Mouse (Mus musculus) kidney, adult 2 months (tissue): ENCODE measurements around the gene C9. TPM values are rescaled to one million over a fixed set of nuclear protein-coding genes. Genes with fewer than 3 reads are reported as not detected.

ENCODE experiments used
- DNase-seq: peaks from one replicate; pipeline ENCODE4 v3.0.0; 2021
- H3K27ac ChIP-seq: fragments of 200-500 bp; 2 replicates; pipeline ENCODE4 v1.5.1; 2012; ENCODE audit warnings: low read depth, low read length, control low read depth, inconsistent platforms; ENCODE audit not compliant: insufficient read depth
- H3K27me3 ChIP-seq: fragments of 200-500 bp; replicated peaks from 2 replicates; pipeline ENCODE4 v1.6.1; 2012; ENCODE audit warnings: mild to moderate bottlenecking, moderate library complexity, low read length, inconsistent platforms; ENCODE audit not compliant: control insufficient read depth, insufficient read depth
- H3K36me3 ChIP-seq: fragments of 200-500 bp; 2 replicates; pipeline ENCODE4 v1.6.1; 2012; ENCODE audit warnings: mild to moderate bottlenecking, moderate library complexity, low read length, inconsistent platforms; ENCODE audit not compliant: control insufficient read depth, insufficient read depth
- H3K4me1 ChIP-seq: fragments of 200-500 bp; 2 replicates; pipeline ENCODE4 v1.6.1; 2011; ENCODE audit warnings: low read length; ENCODE audit not compliant: control insufficient read depth, insufficient read depth
- H3K4me3 ChIP-seq: fragments of 200-500 bp; 2 replicates; pipeline ENCODE4 v1.5.1; 2011; ENCODE audit warnings: mild to moderate bottlenecking, low read depth, low read length, control low read depth; ENCODE audit not compliant: insufficient read depth
- CTCF ChIP-seq: fragments of 200-500 bp; conservative IDR thresholded peaks from 2 replicates; pipeline ENCODE4 v1.5.1; 2011; ENCODE audit warnings: low read depth, mild to moderate bottlenecking, control low read depth, low read length, moderate library complexity, mixed read lengths; ENCODE audit not compliant: insufficient read depth, insufficient read length
- POLR2A ChIP-seq: fragments of 200-500 bp; IDR thresholded peaks from one replicate; pipeline ENCODE4 v1.6.1; 2011; ENCODE audit warnings: low read depth, low read length, control low read depth
- WGBS: fragments of 180-500 bp; shearing (Covaris S2); methylation state at CpG from one replicate; pipeline ENCODE4 v1.1.7; 2018; 5-methylcytosine and 5-hydroxymethylcytosine counted together
- polyA plus RNA-seq: library from polyadenylated mRNA; depleted of rRNA; stranded (reverse); fragments of >200 nt; gene quantifications from 2 replicates; pipeline ENCODE4 v1.2.3, GENCODE M21; 2012

The C9 gene
- polyA plus RNA-seq, 1 experiment = not detected

GRCm38 (mm10) chr15:6517525-6517924 is 72.4 kb downstream of the C9 start:
- H3K4me3 ChIP-seq = no peak overlapping the region
- no peak overlapping the region for H3K27ac ChIP-seq
- H3K4me1 ChIP-seq = no peaks in the 10 kb centered on the region
- no peak for DNase-seq
- TF ChIP-seq CTCF (no peak), POLR2A (no peak)
- H3K27me3 ChIP-seq = no peaks in the 10 kb centered on the region
- WGBS = 94% methylated on average over 1 of the region's 1 CpGs
- H3K36me3 ChIP-seq = no peaks in the 10 kb centered on the region

GRCm38 (mm10) chr15:6519417-6520255 is 74.5 kb downstream of the C9 start:
- Histone ChIP-seq H3K36me3 (no peaks in the 10 kb centered on the region), H3K27me3 (no peaks in the 10 kb centered on the region), H3K4me3 (no peak overlapping the region), H3K27ac (no peak overlapping the region), H3K4me1 (no peaks in the 10 kb centered on the region)
- no peak for DNase-seq
- WGBS = 77% methylated on average over 19 of the region's 19 CpGs
- TF ChIP-seq CTCF (no peak), POLR2A (no peak)

- Histone ChIP-seq H3K4me1 (no peaks in the 10 kb centered on the region), H3K4me3 (no peak overlapping the region), H3K27me3 (no peaks in the 10 kb centered on the region), H3K36me3 (no peaks in the 10 kb centered on the region), H3K27ac (no peak overlapping the region)
- WGBS = 73% methylated on average over 10 of the region's 10 CpGs
- DNase-seq = no peak
- no peak for TF ChIP-seq CTCF
- TF ChIP-seq POLR2A = no peak
These were observed 75.5 kb downstream of the C9 start for GRCm38 (mm10) chr15:6520505-6521155.

- no peak within 1 kb of the TSS for H3K27ac ChIP-seq
- no peaks in the 10 kb centered on the region for H3K4me1 ChIP-seq
- H3K4me3 ChIP-seq = no peak within 1 kb of the TSS
- TF ChIP-seq POLR2A (no peak), CTCF (no peak)
- no peaks in the 10 kb centered on the region for H3K27me3 ChIP-seq
- 78% methylated on average over 8 of the region's 8 CpGs for WGBS
- H3K36me3 ChIP-seq = no peaks in the 10 kb centered on the region
- no peak for DNase-seq
These were observed 77.6 kb downstream of the C9 start, which contains the start of gene Fyb for GRCm38 (mm10) chr15:6522653-6523167. Gene Fyb, plus strand, starts transcription at chr15:6522853.

GRCm38 (mm10) chr15:6524801-6525200 is 79.7 kb downstream of the C9 start:
- no peaks in the 10 kb centered on the region for H3K36me3 ChIP-seq
- no peak for TF ChIP-seq CTCF
- TF ChIP-seq POLR2A = no peak
- 95% methylated on average over 2 of the region's 2 CpGs for WGBS
- H3K4me1 ChIP-seq = no peaks in the 10 kb centered on the region
- H3K27ac ChIP-seq = no peak overlapping the region
- H3K27me3 ChIP-seq = no peaks in the 10 kb centered on the region
- DNase-seq = no peak
- H3K4me3 ChIP-seq = no peak overlapping the region

GRCm38 (mm10) chr15:6525386-6525785 is 80.3 kb downstream of the C9 start:
- Histone ChIP-seq H3K27me3 (no peaks in the 10 kb centered on the region), H3K4me1 (no peaks in the 10 kb centered on the region), H3K36me3 (no peaks in the 10 kb centered on the region), H3K27ac (no peak overlapping the region), H3K4me3 (no peak overlapping the region)
- TF ChIP-seq CTCF = no peak
- no peak for TF ChIP-seq POLR2A
- DNase-seq = no peak
- WGBS = 90% methylated on average over 3 of the region's 3 CpGs

GRCm38 (mm10) chr15:6533858-6534343 is 88.8 kb downstream of the C9 start:
- TF ChIP-seq POLR2A (no peak), CTCF (no peak)
- Histone ChIP-seq H3K27me3 (no peaks in the 10 kb centered on the region), H3K4me3 (no peak overlapping the region), H3K36me3 (no peaks in the 10 kb centered on the region), H3K4me1 (no peaks in the 10 kb centered on the region), H3K27ac (no peak overlapping the region)
- no peak for DNase-seq
- WGBS = 83% methylated on average over 3 of the region's 3 CpGs
